Mouse (Mus musculus): ENCODE results near the gene Thegl. TPM values are rescaled to one million over a fixed set of nuclear protein-coding genes. Genes with fewer than 3 reads are reported as not detected.

Thegl gene
- polyA plus RNA-seq, 1 experiment, result not detected

DNA sequence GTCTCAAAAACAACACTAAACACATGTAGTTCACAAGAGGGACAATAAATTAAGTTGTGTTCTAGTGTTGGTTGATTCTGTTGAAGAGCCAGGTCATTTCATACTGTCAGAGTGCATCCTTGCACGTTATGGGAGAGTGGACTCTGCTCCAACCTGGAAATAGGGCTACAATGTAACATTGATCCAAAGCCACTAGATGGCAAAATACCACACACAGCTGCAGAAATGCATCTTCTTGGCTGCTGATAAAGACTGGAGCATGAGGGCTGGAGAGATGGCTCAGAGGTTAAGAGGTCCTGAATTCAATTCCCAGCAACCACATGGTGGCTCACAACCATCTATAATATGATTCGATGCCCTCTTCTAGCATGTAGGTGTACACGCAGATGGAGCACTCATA lies 55.8 kb downstream of the Thegl start:
- no peak for TF ChIP-seq TAL1 (IDR thresholded peaks at IDR 0.05; ENCODE audit: low read length)
- TF ChIP-seq GATA1 (IDR thresholded peaks at IDR 0.05; ENCODE audit: low read length), result no peak
- Histone ChIP-seq H3K4me1 (ENCODE audit: control insufficient read depth) (no peaks in the 10 kb centered on the region), H3K27me3 (ENCODE audit: control insufficient read depth) (no peaks in the 10 kb centered on the region), H3K36me3 (ENCODE audit: control insufficient read depth) (no peaks in the 10 kb centered on the region), H3K9me3 (ENCODE audit: control insufficient read depth, low read length) (0 out of 2 replicates have a peak, but pooled peaks cover under 1% of the 10 kb centered on the region), H3K4me3 (replicated peaks) (no peak overlapping the region)

DNA sequence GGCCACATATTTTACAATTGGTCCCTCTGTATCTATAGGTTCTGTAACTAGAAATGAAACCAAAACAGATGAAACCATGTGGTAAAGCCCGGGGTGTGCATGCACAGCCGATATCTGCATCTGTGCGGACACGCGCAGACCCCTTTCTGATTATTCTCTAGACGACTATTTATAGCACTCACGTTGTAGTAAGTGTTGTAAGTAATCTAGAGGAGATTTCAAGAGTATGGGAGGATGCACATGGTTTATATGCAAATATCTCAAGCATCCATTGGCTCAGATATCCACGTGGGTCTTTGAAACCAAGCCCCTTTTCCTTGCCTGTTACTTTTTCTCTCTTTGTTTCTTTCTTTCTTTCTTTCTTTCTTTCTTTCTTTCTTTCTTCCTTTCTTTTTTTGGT lies 58.0 kb downstream of the Thegl start:
- Histone ChIP-seq H3K4me3 (replicated peaks) (no peak overlapping the region), H3K4me1 (ENCODE audit: control insufficient read depth) (no peaks in the 10 kb centered on the region), H3K9me3 (ENCODE audit: control insufficient read depth, low read length) (peaks cover 5% of the 10 kb centered on the region)

DNA sequence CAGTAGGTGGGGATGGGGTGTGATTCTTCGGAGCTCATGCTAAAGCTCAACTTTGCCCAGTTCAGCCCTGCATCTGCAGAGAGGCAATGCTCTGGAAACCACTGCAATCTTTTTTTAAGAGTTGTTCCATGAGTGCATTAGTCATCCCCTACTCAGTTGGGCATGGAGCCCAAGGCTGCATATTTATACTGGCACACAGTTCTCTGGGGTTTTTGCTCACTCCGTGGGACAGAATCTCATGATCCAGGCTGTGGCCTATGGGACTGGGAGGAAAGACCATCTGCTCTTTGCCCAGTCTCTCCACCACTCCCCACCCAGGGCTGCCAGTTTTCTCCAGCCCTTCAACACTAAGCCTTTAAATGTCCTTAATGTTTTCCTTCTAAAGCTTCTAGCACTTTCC lies 59.1 kb downstream of the Thegl start:
- H3K36me3 ChIP-seq (ENCODE audit: control insufficient read depth), result no peaks in the 10 kb centered on the region
- H3K9me3 ChIP-seq (ENCODE audit: control insufficient read depth, low read length), result peaks cover 5% of the 10 kb centered on the region
- H3K4me1 ChIP-seq (ENCODE audit: control insufficient read depth), result no peaks in the 10 kb centered on the region
- TF ChIP-seq GATA1 (IDR thresholded peaks at IDR 0.05; ENCODE audit: low read length) (no peak), TAL1 (IDR thresholded peaks at IDR 0.05; ENCODE audit: low read length) (no peak)
- no peak overlapping the region for H3K4me3 ChIP-seq (replicated peaks)
- H3K27me3 ChIP-seq (ENCODE audit: control insufficient read depth), result no peaks in the 10 kb centered on the region

More for the DNA sequence above, 58.0 kb downstream of the Thegl start:
- no peaks in the 10 kb centered on the region for H3K36me3 ChIP-seq (ENCODE audit: control insufficient read depth)
- H3K27me3 ChIP-seq (ENCODE audit: control insufficient read depth), result no peaks in the 10 kb centered on the region
- TF ChIP-seq TAL1 (IDR thresholded peaks at IDR 0.05; ENCODE audit: low read length) (no peak), GATA1 (IDR thresholded peaks at IDR 0.05; ENCODE audit: low read length) (no peak)

DNA sequence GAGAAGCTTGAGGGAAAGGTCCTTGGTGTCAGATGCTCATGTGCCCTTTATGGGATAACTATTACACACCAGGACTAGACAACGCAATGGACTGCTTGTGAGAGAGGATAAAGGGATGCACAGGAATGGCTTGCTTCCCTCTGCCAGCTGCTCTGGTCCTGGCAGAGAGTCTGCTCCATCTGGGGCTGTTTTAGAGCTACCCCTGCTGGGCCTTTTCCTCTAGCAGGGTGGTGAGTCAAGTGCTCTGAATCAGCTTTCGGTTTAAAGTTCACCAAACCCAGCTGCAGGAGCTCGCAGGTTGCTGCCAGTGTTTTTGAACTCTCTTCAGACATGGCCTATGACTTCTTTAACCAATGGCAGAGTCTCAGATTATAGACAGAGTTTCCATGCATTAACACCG lies 60.1 kb downstream of the Thegl start:
- 0 out of 2 replicates have a peak, but pooled peaks cover 2% of the 10 kb centered on the region for H3K27me3 ChIP-seq (ENCODE audit: control insufficient read depth)
- H3K4me1 ChIP-seq (ENCODE audit: control insufficient read depth), result no peaks in the 10 kb centered on the region
- no peaks in the 10 kb centered on the region for H3K36me3 ChIP-seq (ENCODE audit: control insufficient read depth)
- peaks cover 5% of the 10 kb centered on the region for H3K9me3 ChIP-seq (ENCODE audit: control insufficient read depth, low read length)
- TF ChIP-seq GATA1 (IDR thresholded peaks at IDR 0.05; ENCODE audit: low read length) (no peak), TAL1 (IDR thresholded peaks at IDR 0.05; ENCODE audit: low read length) (no peak)
- no peak overlapping the region for H3K4me3 ChIP-seq (replicated peaks)

DNA sequence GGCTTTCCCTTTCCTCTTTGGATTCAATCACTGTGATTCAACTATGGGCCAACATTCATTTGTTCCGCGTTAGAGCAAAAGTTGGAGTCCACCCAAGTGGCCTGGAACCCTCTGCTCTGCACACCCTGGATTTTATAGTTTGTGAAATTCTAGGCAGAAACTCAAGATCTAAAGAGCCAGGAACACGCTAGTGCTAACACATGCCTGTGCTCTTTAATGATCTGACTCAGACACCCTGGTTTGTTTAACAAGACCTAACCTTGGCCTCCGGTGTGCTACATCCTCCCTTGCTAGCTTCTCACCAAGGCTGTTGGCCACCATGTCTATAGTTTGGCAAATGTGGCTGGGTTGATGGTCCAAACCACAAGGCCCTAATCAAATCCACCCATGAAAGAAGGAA lies 64.9 kb downstream of the Thegl start:
- TF ChIP-seq GATA1 (IDR thresholded peaks at IDR 0.05; ENCODE audit: low read length), result no peak
- TF ChIP-seq TAL1 (IDR thresholded peaks at IDR 0.05; ENCODE audit: low read length), result no peak
- Histone ChIP-seq H3K27me3 (ENCODE audit: control insufficient read depth) (0 out of 2 replicates have a peak, but pooled peaks cover 2% of the 10 kb centered on the region), H3K36me3 (ENCODE audit: control insufficient read depth) (no peaks in the 10 kb centered on the region), H3K4me3 (replicated peaks) (no peak overlapping the region), H3K4me1 (ENCODE audit: control insufficient read depth) (no peaks in the 10 kb centered on the region), H3K9me3 (ENCODE audit: control insufficient read depth, low read length) (peaks cover 5% of the 10 kb centered on the region)

DNA sequence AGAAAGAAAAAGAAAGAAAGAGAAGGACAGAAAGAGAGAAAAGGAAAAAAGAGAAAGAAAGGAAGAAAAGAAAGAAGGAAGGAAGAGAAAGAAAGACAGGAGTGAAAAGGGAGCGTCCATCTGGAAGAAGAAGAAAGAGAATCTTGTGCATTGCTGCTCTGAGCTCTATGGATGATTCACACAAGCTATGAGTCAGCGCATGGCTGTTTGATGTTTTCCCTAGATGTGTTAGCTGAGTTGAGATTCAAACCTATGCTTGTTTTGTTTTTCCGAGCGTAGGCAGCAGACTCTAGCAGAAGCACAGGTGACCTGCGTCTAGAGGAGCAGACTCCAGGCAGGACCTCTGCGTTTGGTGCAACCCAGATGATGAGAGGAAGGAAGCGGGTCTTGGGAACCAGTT lies 66.9 kb downstream of the Thegl start:
- no peak for TF ChIP-seq GATA1 (IDR thresholded peaks at IDR 0.05; ENCODE audit: low read length)
- no peak for TF ChIP-seq TAL1 (IDR thresholded peaks at IDR 0.05; ENCODE audit: low read length)
- no peaks in the 10 kb centered on the region for H3K4me1 ChIP-seq (ENCODE audit: control insufficient read depth)
- H3K27me3 ChIP-seq (ENCODE audit: control insufficient read depth), result 0 out of 2 replicates have a peak, but pooled peaks cover 2% of the 10 kb centered on the region
- no peaks in the 10 kb centered on the region for H3K36me3 ChIP-seq (ENCODE audit: control insufficient read depth)
- H3K9me3 ChIP-seq (ENCODE audit: control insufficient read depth, low read length), result no peaks in the 10 kb centered on the region; the same call in 1 of the 2 replicates
- H3K4me3 ChIP-seq (replicated peaks), result no peak overlapping the region

DNA sequence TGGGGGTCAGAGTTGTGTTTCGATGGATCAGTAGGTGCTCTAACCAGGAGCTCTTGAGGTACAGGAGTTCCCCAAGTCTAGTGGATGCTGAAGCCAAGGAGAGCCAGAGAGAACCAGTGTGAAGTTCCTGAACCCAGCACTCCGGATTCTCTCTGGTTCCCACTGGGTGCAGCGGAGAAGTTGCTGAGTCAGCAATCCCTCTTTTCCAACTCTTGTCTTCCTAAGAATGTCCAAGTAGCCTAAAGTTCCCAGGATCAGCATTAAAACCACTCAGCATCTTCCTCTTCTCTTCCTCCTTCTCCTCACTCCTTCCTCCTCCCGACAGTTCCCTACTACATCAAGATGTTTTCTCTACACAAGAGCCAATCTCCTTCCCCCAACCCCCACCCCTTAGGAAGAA lies 68.6 kb downstream of the Thegl start:
- Histone ChIP-seq H3K9me3 (ENCODE audit: control insufficient read depth, low read length) (no peaks in the 10 kb centered on the region), H3K36me3 (ENCODE audit: control insufficient read depth) (no peaks in the 10 kb centered on the region), H3K4me3 (replicated peaks) (no peak overlapping the region), H3K27me3 (ENCODE audit: control insufficient read depth) (0 out of 2 replicates have a peak, but pooled peaks cover 2% of the 10 kb centered on the region), H3K4me1 (ENCODE audit: control insufficient read depth) (no peaks in the 10 kb centered on the region)
- TF ChIP-seq TAL1 (IDR thresholded peaks at IDR 0.05; ENCODE audit: low read length) (no peak), GATA1 (IDR thresholded peaks at IDR 0.05; ENCODE audit: low read length) (no peak)

DNA sequence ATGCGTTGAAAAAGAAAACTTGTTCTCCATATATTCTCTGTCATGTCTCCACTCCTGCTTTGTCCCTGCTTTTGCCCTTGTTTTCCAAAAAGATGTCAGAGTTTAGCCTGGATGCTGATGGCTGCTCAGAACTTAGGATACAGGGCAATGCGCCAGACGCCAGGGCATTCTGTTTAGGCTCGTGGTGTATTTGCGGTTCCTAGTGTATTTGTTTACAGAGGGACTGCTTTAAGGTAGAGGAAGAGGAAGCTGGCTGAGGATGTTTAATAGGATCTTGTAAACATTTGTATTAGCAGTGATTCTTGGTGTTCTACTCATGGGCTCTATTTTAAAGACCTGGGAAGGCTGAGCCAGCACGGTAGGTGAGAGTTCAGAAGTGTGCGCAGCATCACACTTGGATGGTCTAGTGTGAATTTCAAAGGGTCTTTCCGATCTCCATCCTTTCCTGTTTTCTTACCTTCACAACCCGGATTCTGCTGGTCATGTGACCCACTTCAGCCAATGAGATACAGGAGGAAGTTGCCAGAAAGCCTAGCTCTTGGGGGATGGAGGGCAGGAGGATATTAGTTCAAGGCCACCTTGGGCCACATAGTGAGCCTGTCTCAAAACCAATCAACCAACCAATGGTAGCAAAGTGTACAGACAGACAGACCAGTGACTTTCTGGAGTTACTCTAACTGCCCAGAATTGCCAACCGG lies 70.1 kb downstream of the Thegl start:
- Histone ChIP-seq H3K4me1 (ENCODE audit: control insufficient read depth) (no peaks in the 10 kb centered on the region), H3K27me3 (ENCODE audit: control insufficient read depth) (no peaks in the 10 kb centered on the region), H3K4me3 (replicated peaks) (no peak overlapping the region), H3K36me3 (ENCODE audit: control insufficient read depth) (no peaks in the 10 kb centered on the region), H3K9me3 (ENCODE audit: control insufficient read depth, low read length) (no peaks in the 10 kb centered on the region)
- TF ChIP-seq TAL1 (IDR thresholded peaks at IDR 0.05; ENCODE audit: low read length) (no peak), GATA1 (IDR thresholded peaks at IDR 0.05; ENCODE audit: low read length) (no peak)

DNA sequence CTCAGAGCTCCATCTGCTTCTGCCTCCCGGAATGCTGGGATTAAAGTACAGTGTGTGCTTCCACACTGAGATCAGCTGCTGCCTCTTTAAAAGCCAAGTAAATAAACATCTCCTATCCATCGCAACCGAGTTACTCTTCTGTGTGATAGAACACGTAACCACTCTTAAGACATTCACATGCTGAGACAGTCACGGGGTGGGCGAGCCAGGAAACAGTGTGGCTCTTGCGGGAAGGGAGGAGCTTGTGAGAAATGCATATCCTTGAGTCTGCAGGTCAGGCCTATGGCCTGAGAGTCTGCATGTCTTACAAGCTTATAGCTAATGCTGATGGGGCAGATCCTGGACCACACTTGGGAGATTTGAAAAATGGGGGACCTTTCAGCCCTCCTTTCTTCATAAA lies 70.7 kb downstream of the Thegl start:
- TF ChIP-seq GATA1 (IDR thresholded peaks at IDR 0.05; ENCODE audit: low read length), result no peak
- TF ChIP-seq TAL1 (IDR thresholded peaks at IDR 0.05; ENCODE audit: low read length), result no peak
- H3K4me1 ChIP-seq (ENCODE audit: control insufficient read depth), result no peaks in the 10 kb centered on the region
- no peak overlapping the region for H3K4me3 ChIP-seq (replicated peaks)
- H3K27me3 ChIP-seq (ENCODE audit: control insufficient read depth), result no peaks in the 10 kb centered on the region
- H3K36me3 ChIP-seq (ENCODE audit: control insufficient read depth), result no peaks in the 10 kb centered on the region
- no peaks in the 10 kb centered on the region for H3K9me3 ChIP-seq (ENCODE audit: control insufficient read depth, low read length)

Data from erythroblast, embryonic 14.5 days (primary cell).